Mouse (Mus musculus): ENCODE measurements around the gene Cfap299. TPM values are rescaled to one million over a fixed set of nuclear protein-coding genes. Genes with fewer than 3 reads are reported as not detected.

The Cfap299 gene
- polyA plus RNA-seq, 1 experiment from 2014 or later: 1.2 TPM

GRCm38 (mm10) chr5:98790894-98791607 lies 461.9 kb downstream of the Cfap299 start:
- no peaks in the 10 kb centered on the region for H3K36me3 ChIP-seq
- peaks cover 28% of the 10 kb centered on the region for H3K4me1 ChIP-seq
- no peak overlapping the region for H3K9ac ChIP-seq
- no peaks in the 10 kb centered on the region for H3K27me3 ChIP-seq
- ATAC-seq (ENCODE audit: insufficient number of reproducible peaks, insufficient read depth, low FRiP score, low TSS enrichment, low read depth): no peak
- no peaks in the 10 kb centered on the region for H3K9me3 ChIP-seq
- no peak overlapping the region for H3K4me2 ChIP-seq
- no peak overlapping the region for H3K27ac ChIP-seq
- 41% methylated on average over 7 of the region's 7 CpGs for WGBS
- no peak overlapping the region for H3K4me3 ChIP-seq

GRCm38 (mm10) chr5:98801495-98801894 lies 472.4 kb downstream of the Cfap299 start:
- Histone ChIP-seq H3K9ac (no peak overlapping the region), H3K4me1 (no peaks in the 10 kb centered on the region), H3K9me3 (no peaks in the 10 kb centered on the region), H3K4me3 (no peak overlapping the region), H3K27ac (no peak overlapping the region), H3K27me3 (no peaks in the 10 kb centered on the region), H3K36me3 (no peaks in the 10 kb centered on the region), H3K4me2 (no peak overlapping the region)
- 59% methylated on average over 5 of the region's 5 CpGs for WGBS
- no peak for ATAC-seq (ENCODE audit: insufficient number of reproducible peaks, insufficient read depth, low FRiP score, low TSS enrichment, low read depth)

GRCm38 (mm10) chr5:98804761-98805160 lies 475.7 kb downstream of the Cfap299 start:
- no peaks in the 10 kb centered on the region for H3K27me3 ChIP-seq
- no peak for ATAC-seq (ENCODE audit: insufficient number of reproducible peaks, insufficient read depth, low FRiP score, low TSS enrichment, low read depth)
- 91% methylated on average over 6 of the region's 6 CpGs for WGBS
- H3K4me1 ChIP-seq: no peaks in the 10 kb centered on the region
- no peak overlapping the region for H3K9ac ChIP-seq
- no peak overlapping the region for H3K4me3 ChIP-seq
- no peaks in the 10 kb centered on the region for H3K36me3 ChIP-seq
- H3K9me3 ChIP-seq: no peaks in the 10 kb centered on the region
- H3K4me2 ChIP-seq: no peak overlapping the region
- H3K27ac ChIP-seq: no peak overlapping the region

GRCm38 (mm10) chr5:98806492-98806891 lies 477.4 kb downstream of the Cfap299 start:
- ATAC-seq (ENCODE audit: insufficient number of reproducible peaks, insufficient read depth, low FRiP score, low TSS enrichment, low read depth): no peak
- Histone ChIP-seq H3K9ac (no peak overlapping the region), H3K4me1 (no peaks in the 10 kb centered on the region), H3K4me2 (no peak overlapping the region), H3K9me3 (no peaks in the 10 kb centered on the region), H3K27me3 (no peaks in the 10 kb centered on the region), H3K36me3 (no peaks in the 10 kb centered on the region), H3K27ac (no peak overlapping the region), H3K4me3 (no peak overlapping the region)
- 95% methylated on average over 4 of the region's 4 CpGs for WGBS

DNA sequence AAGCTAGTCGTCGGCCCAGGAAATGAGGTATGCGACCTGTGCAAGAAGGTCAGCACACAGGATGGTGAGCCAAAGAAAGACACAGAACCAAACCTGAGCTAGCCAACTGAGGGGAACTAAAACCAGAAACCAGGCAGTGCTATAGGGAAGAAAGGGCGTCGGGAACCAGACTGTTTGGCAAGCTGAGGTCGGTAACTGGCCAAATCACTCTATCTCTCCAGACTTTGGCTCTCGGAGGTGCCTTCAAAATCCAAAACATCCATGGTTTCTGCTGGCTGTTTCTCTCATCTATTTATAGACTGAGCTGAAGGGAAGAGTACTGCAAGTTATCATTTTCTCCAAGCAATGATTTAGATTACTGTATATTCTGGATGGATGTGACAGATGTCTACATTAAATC lies 477.9 kb downstream of the Cfap299 start:
- Histone ChIP-seq H3K4me1 (no peaks in the 10 kb centered on the region), H3K4me3 (no peak overlapping the region), H3K36me3 (no peaks in the 10 kb centered on the region), H3K4me2 (no peak overlapping the region), H3K27me3 (no peaks in the 10 kb centered on the region), H3K9me3 (no peaks in the 10 kb centered on the region), H3K9ac (no peak overlapping the region), H3K27ac (no peak overlapping the region)
- no peak for ATAC-seq (ENCODE audit: insufficient number of reproducible peaks, insufficient read depth, low FRiP score, low TSS enrichment, low read depth)
- WGBS: 80% methylated on average over 7 of the region's 7 CpGs

DNA sequence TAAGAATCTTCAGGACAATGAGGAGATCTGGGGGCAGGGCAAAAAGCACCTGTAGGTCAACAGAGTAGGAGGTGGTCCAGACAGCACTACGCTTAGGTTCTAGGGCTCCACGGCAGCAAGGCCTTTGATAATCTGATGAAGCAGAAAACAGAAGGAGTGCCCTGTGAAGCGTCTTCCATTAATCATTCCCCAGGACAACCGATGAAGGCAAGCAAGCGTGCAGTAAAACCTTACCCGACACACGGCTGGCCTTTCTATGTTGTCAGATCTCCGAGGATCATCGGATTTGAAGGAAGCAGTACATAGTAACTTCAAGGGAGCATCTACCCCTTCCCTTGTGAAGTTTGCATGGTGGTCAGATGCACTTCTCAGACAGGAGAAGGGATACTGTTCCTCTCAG lies 478.8 kb downstream of the Cfap299 start:
- no peaks in the 10 kb centered on the region for H3K36me3 ChIP-seq
- WGBS: 81% methylated on average over 9 of the region's 9 CpGs
- H3K27me3 ChIP-seq: no peaks in the 10 kb centered on the region
- H3K9ac ChIP-seq: no peak overlapping the region
- no peak overlapping the region for H3K4me2 ChIP-seq
- no peaks in the 10 kb centered on the region for H3K4me1 ChIP-seq
- no peak overlapping the region for H3K27ac ChIP-seq
- no peak overlapping the region for H3K4me3 ChIP-seq
- H3K9me3 ChIP-seq: no peaks in the 10 kb centered on the region
- ATAC-seq (ENCODE audit: insufficient number of reproducible peaks, insufficient read depth, low FRiP score, low TSS enrichment, low read depth): no peak

DNA sequence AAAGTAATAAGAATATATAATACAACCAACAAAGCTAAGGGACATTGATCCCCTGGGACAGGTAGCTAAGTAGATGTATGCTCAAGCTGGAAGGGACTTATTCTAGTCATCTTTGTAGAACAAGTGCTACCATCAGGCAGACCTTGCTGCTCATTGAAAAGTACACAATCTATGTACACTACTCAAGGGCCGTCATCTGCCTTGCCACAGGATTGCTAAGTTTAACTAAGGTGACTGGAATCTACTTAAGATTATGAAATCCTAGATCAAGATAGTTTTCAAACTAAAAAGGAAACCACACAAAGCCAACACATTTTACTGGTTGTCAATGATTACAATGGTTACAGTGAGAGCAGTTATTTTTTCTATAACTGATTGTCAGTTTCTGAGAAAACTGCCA lies 483.3 kb downstream of the Cfap299 start:
- no peak overlapping the region for H3K27ac ChIP-seq

GRCm38 (mm10) chr5:98815269-98815668 lies 486.2 kb downstream of the Cfap299 start:
- ATAC-seq (ENCODE audit: insufficient number of reproducible peaks, insufficient read depth, low FRiP score, low TSS enrichment, low read depth): no peak
- Histone ChIP-seq H3K9ac (no peak overlapping the region), H3K27me3 (no peaks in the 10 kb centered on the region), H3K4me3 (no peak overlapping the region), H3K4me1 (no peaks in the 10 kb centered on the region), H3K4me2 (no peak overlapping the region), H3K27ac (no peak overlapping the region), H3K36me3 (no peaks in the 10 kb centered on the region), H3K9me3 (no peaks in the 10 kb centered on the region)
- WGBS: 82% methylated on average over 1 of the region's 1 CpGs

More for the DNA sequence above, 483.3 kb downstream of the Cfap299 start:
- Histone ChIP-seq H3K27me3 (no peaks in the 10 kb centered on the region), H3K4me3 (no peak overlapping the region), H3K4me2 (no peak overlapping the region), H3K9ac (no peak overlapping the region), H3K4me1 (no peaks in the 10 kb centered on the region), H3K9me3 (no peaks in the 10 kb centered on the region), H3K36me3 (no peaks in the 10 kb centered on the region)
- 94% methylated on average over 1 of the region's 1 CpGs for WGBS
- ATAC-seq (ENCODE audit: insufficient number of reproducible peaks, insufficient read depth, low FRiP score, low TSS enrichment, low read depth): no peak

DNA sequence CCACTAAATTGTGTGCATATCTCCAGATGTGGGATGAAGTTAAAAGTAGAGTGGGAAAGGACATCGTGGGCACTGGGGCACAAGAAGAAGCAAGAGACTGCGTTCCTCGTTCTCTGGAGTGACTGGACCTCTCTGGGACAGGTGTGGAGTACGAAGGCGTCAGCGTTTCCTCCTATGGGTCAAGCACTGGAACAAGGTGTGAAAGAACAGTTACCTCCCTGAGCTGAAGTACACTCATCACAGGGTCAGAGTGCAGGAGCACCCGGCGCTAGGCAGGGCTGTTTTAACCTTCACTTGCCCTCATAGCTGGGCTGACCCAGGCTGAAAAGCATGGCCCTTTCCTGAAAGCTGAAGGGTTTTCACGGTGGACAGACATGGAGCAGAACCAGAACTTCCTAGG lies 504.7 kb downstream of the Cfap299 start:
- no peaks in the 10 kb centered on the region for H3K4me1 ChIP-seq
- 84% methylated on average over 9 of the region's 9 CpGs for WGBS
- no peak for ATAC-seq (ENCODE audit: insufficient number of reproducible peaks, insufficient read depth, low FRiP score, low TSS enrichment, low read depth)
- no peak overlapping the region for H3K4me3 ChIP-seq
- no peak overlapping the region for H3K27ac ChIP-seq
- no peaks in the 10 kb centered on the region for H3K9me3 ChIP-seq
- H3K4me2 ChIP-seq: no peak overlapping the region
- H3K36me3 ChIP-seq: no peaks in the 10 kb centered on the region
- H3K9ac ChIP-seq: no peak overlapping the region
- no peaks in the 10 kb centered on the region; the same call in 1 of the 2 replicates for H3K27me3 ChIP-seq

DNA sequence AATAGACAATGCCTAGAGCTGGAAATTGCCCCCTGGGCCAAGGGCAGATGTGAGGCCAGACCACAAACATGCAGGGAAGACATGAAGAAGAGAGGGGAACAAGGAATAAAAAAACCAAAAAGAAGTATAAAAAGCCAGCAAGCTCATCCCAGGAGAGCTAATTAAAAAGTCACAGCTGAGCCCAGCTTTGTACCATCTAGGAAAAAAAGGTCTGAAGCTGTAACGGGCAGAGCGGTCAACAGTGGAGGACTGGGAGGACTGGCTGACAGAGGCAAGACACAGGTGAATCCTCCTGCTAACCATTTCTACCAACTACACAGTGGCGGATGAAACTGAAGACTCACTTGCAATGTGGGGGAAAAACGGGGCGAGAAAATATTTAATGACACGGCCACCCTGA lies 505.2 kb downstream of the Cfap299 start:
- Histone ChIP-seq H3K36me3 (no peaks in the 10 kb centered on the region), H3K4me3 (no peak overlapping the region), H3K4me1 (no peaks in the 10 kb centered on the region), H3K4me2 (no peak overlapping the region), H3K27me3 (no peaks in the 10 kb centered on the region; the same call in 1 of the 2 replicates), H3K9ac (no peak overlapping the region), H3K27ac (no peak overlapping the region), H3K9me3 (no peaks in the 10 kb centered on the region)
- ATAC-seq (ENCODE audit: insufficient number of reproducible peaks, insufficient read depth, low FRiP score, low TSS enrichment, low read depth): no peak
- WGBS: 88% methylated on average over 6 of the region's 6 CpGs

GRCm38 (mm10) chr5:98842600-98843310 lies 513.7 kb downstream of the Cfap299 start:
- H3K27me3 ChIP-seq: 0 out of 2 replicates have a peak, but pooled peaks cover 8% of the 10 kb centered on the region
- H3K4me3 ChIP-seq: no peak overlapping the region
- no peaks in the 10 kb centered on the region for H3K9me3 ChIP-seq
- WGBS: 90% methylated on average over 7 of the region's 7 CpGs
- H3K4me2 ChIP-seq: no peak overlapping the region
- ATAC-seq (ENCODE audit: insufficient number of reproducible peaks, insufficient read depth, low FRiP score, low TSS enrichment, low read depth): no peak
- no peaks in the 10 kb centered on the region for H3K36me3 ChIP-seq
- H3K9ac ChIP-seq: no peak overlapping the region
- H3K27ac ChIP-seq: no peak overlapping the region
- peaks cover 3% of the 10 kb centered on the region; the same call in 1 of the 2 replicates for H3K4me1 ChIP-seq

DNA sequence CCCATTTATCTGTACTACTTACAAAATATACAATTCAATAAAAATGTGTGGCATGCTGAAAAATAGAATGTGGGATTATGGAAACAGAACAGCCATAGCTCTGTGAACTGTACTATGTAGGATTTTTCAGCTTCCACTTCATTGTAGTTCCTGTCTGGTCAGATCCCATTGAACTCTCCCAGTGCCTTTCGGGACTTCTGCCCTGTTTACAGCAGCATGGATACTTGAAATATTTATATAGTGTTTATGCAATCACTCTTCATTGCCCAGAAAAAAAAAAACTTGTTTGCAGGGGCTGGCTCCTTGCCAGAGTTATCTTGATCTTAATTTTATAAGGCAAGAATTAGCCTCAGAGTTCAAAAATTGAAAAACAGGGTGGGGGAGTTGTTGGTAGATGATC lies 515.6 kb downstream of the Cfap299 start:
- 63% methylated on average over 1 of the region's 1 CpGs for WGBS
- Histone ChIP-seq H3K9ac (no peak overlapping the region), H3K4me1 (peaks cover 3% of the 10 kb centered on the region; the same call in 1 of the 2 replicates), H3K27ac (no peak overlapping the region), H3K27me3 (0 out of 2 replicates have a peak, but pooled peaks cover 8% of the 10 kb centered on the region), H3K4me3 (no peak overlapping the region), H3K4me2 (no peak overlapping the region), H3K36me3 (no peaks in the 10 kb centered on the region), H3K9me3 (no peaks in the 10 kb centered on the region)
- no peak for ATAC-seq (ENCODE audit: insufficient number of reproducible peaks, insufficient read depth, low FRiP score, low TSS enrichment, low read depth)
